Mouse (Mus musculus) lung, postnatal 0 days (tissue): ENCODE results near the gene Osm.

ENCODE experiments used
- CTCF ChIP-seq: IDR thresholded peaks from 2 replicates; pipeline ENCODE4 v1.5.1; 2016; ENCODE audit warnings: antibody characterized with exemption, mild to moderate bottlenecking
- EP300 ChIP-seq: IDR thresholded peaks from 2 replicates; pipeline ENCODE4 v1.6.1; 2016; ENCODE audit warnings: antibody characterized with exemption, mild to moderate bottlenecking, control low read depth

DNA sequence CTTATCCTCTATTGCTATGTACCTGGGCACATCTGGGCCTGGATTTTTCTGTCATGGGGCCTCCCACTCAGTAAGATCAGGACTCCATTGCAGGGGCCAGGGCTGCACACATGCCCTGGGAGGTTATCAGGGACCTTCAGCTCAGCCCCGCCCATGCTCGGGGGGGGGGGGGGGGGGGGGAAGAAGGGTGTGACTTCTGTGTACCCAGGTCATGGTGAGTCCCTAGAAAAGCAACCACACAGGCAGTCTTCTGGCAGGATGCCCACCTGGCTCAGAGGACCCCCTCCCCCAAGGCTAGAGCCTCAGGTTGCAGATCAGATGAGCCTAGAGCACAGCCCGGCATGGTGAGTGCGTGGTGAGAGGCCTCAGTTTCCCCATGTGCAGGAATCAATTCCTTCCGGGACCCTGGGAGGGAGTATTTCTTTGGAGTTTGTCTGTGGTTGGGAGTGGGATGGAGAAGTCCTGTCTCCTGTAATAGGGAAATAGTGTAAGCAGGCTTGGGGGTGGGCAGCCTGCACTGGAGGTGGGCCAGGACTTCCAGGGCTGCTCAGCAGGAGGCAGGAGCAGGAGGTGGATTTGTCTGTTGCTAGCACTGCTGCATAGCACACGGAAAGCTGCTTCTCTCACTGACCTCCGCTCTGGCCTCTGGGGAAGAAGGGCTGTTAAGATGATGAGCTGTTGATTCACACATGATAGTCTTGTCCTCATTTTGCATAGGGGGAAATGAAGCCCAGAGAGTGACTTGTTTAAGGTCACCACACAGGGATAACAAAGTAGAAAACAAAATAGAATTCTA is 12.6 kb upstream of the Osm start:
- no peak for TF ChIP-seq CTCF
- no peak for TF ChIP-seq EP300
